Mouse (Mus musculus) heart, embryonic 16.5 days (tissue): ENCODE measurements around the gene Wwp2. TPM values are rescaled to one million over a fixed set of nuclear protein-coding genes. Genes with fewer than 3 reads are reported as not detected.

Experiments used
- ATAC-seq: fragments of 200-750 bp; cut with Nextera tagmentation; replicated peaks from 2 replicates; pipeline ENCODE4 v1.8.0; 2017; ENCODE audit warnings: moderate number of reproducible peaks; ENCODE audit not compliant: insufficient read depth, low FRiP score; ENCODE audit errors: extremely low read depth
- H3K27ac ChIP-seq: fragments of 300-500 bp; sonication (generic); 2 replicates; pipeline ENCODE4 v1.5.1; 2014; ENCODE audit warnings: mild to moderate bottlenecking, low read length, control low read depth, moderate library complexity
- H3K27me3 ChIP-seq: fragments of 300-500 bp; sonication (generic); 2 replicates; pipeline ENCODE4 v1.6.1; 2014; ENCODE audit warnings: low read length, mixed read lengths; ENCODE audit not compliant: control insufficient read depth, insufficient read depth
- H3K36me3 ChIP-seq: fragments of 300-500 bp; sonication (generic); 2 replicates; pipeline ENCODE4 v1.6.1; 2014; ENCODE audit not compliant: control insufficient read depth, insufficient read depth
- H3K4me1 ChIP-seq: fragments of 300-500 bp; sonication (generic); 2 replicates; pipeline ENCODE4 v1.6.1; 2014; ENCODE audit warnings: low read length, mixed read lengths; ENCODE audit not compliant: control insufficient read depth, insufficient read depth
- H3K4me2 ChIP-seq: fragments of 300-500 bp; sonication (generic); 2 replicates; pipeline ENCODE4 v1.6.1; 2014; ENCODE audit warnings: low read depth, mild to moderate bottlenecking, control low read depth, low read length
- H3K4me3 ChIP-seq: fragments of 300-500 bp; sonication (generic); 2 replicates; pipeline ENCODE4 v1.5.1; 2014; ENCODE audit warnings: mild to moderate bottlenecking, control low read depth, low read length
- H3K9ac ChIP-seq: fragments of 300-500 bp; sonication (generic); 2 replicates; pipeline ENCODE4 v1.6.1; 2014; ENCODE audit warnings: low read length, control low read depth
- H3K9me3 ChIP-seq: fragments of 300-500 bp; sonication (generic); replicated peaks from 2 replicates; pipeline ENCODE4 v1.6.1; 2016; ENCODE audit warnings: low read length; ENCODE audit not compliant: control insufficient read depth
- WGBS: fragments of 180-500 bp; shearing (Covaris S2); extraction: QIAGEN DNeasy Blood & Tissue Kit; methylation state at CpG from one replicate; pipeline ENCODE4 v1.1.7; 2014; 5-methylcytosine and 5-hydroxymethylcytosine counted together
- polyA plus RNA-seq: library from polyadenylated mRNA; unstranded; fragments of >200 nt; fragmentation: Nextera tagmentation; extraction: Ambion mirVana; gene quantifications from 2 replicates; pipeline ENCODE4 v1.2.1, GENCODE M21; 2015

Gene Wwp2
- polyA plus RNA-seq, 1 experiment from 2014 or later, result 31.4 TPM

GRCm38 (mm10) chr8:107519860-107520259 is 83.7 kb downstream of the Wwp2 start:
- peaks cover 4% of the 10 kb centered on the region; the same call in 1 of the 2 replicates for H3K36me3 ChIP-seq
- WGBS, result 31% methylated on average over 4 of the region's 4 CpGs
- ATAC-seq, result peak; percentile 28; the same call in 1 of the 2 replicates
- peak overlapping the region; percentile 35; the same call in 1 of the 2 replicates for H3K27ac ChIP-seq
- H3K9me3 ChIP-seq, result no peaks in the 10 kb centered on the region
- no peaks in the 10 kb centered on the region for H3K27me3 ChIP-seq
- peaks cover 3% of the 10 kb centered on the region; the same call in 1 of the 2 replicates for H3K4me1 ChIP-seq
- no peak overlapping the region for H3K4me2 ChIP-seq
- no peak overlapping the region for H3K9ac ChIP-seq
- no peak overlapping the region for H3K4me3 ChIP-seq

DNA sequence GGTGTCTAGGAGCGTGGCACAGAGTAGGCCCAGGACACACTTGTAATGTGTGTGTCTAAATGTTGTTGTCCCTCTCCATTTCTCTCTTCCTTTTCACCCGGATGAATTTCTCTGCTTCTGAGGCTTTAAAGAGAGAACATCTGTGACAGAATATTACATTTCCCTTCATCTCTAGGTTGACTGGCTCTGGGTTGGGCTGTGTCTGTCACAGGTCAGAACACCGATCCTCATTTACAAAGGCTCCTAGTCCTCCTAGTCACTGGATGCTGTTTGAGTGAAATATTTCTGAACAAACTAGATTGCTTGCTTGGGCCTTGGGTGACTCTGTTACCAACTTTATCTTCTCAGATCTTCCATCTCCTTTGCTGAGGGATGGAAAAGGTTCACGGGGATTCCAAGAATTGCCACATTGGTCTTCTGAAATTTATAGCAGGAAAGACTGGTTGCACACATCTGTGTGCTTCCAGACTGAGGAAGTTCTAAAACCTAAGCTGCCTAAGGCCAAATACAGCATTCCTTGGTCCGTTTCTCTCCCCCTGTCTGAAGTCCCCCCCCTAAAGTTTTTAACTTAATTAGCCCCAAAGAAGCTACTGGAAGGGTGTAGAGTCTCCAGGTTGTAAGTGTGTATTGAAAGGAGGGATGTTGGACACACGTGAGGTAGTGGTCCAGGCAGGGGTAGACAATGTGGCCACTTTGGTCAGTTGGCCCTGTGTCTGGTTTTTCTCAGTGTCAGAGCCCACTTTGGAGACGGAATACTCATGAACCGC is 85.8 kb downstream of the Wwp2 start:
- H3K27me3 ChIP-seq, result no peaks in the 10 kb centered on the region
- no peak for ATAC-seq
- H3K36me3 ChIP-seq, result peaks cover 4% of the 10 kb centered on the region; the same call in 1 of the 2 replicates
- peaks cover 3% of the 10 kb centered on the region; the same call in 1 of the 2 replicates for H3K4me1 ChIP-seq
- H3K9me3 ChIP-seq, result no peaks in the 10 kb centered on the region
- H3K27ac ChIP-seq, result no peak overlapping the region
- no peak overlapping the region for H3K4me3 ChIP-seq
- no peak overlapping the region for H3K4me2 ChIP-seq
- 66% methylated on average over 8 of the region's 8 CpGs for WGBS
- no peak overlapping the region for H3K9ac ChIP-seq

DNA sequence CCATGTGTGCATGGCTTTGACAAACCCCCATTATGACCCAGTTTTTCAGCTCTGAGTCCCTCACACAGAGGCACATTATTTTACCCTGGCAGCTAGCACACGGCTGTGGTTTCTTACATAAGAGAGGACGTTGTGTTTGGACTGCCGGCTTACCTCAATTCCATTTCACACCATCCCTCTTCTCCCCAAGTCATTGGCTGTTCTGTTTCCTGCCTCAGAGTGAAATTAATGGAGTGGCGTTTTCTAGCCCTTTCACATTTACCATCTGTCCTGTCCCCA is 86.3 kb downstream of the Wwp2 start:
- H3K9me3 ChIP-seq, result no peaks in the 10 kb centered on the region
- no peak overlapping the region for H3K4me2 ChIP-seq
- WGBS, result 64% methylated on average over 4 of the region's 4 CpGs
- H3K4me1 ChIP-seq, result peaks cover 3% of the 10 kb centered on the region; the same call in 1 of the 2 replicates
- no peak overlapping the region for H3K27ac ChIP-seq
- H3K36me3 ChIP-seq, result peaks cover 4% of the 10 kb centered on the region; the same call in 1 of the 2 replicates
- no peak overlapping the region for H3K4me3 ChIP-seq
- no peaks in the 10 kb centered on the region for H3K27me3 ChIP-seq
- no peak for ATAC-seq
- no peak overlapping the region for H3K9ac ChIP-seq

GRCm38 (mm10) chr8:107524535-107524934 is 88.4 kb downstream of the Wwp2 start:
- Histone ChIP-seq H3K9ac (no peak overlapping the region), H3K4me2 (no peak overlapping the region), H3K4me3 (no peak overlapping the region), H3K27me3 (no peaks in the 10 kb centered on the region), H3K9me3 (no peaks in the 10 kb centered on the region), H3K36me3 (no peaks in the 10 kb centered on the region), H3K27ac (no peak overlapping the region), H3K4me1 (peaks cover 3% of the 10 kb centered on the region; the same call in 1 of the 2 replicates)
- WGBS, result 85% methylated on average over 4 of the region's 4 CpGs
- no peak for ATAC-seq

GRCm38 (mm10) chr8:107528786-107529185 is 92.6 kb downstream of the Wwp2 start:
- WGBS, result 87% methylated on average over 6 of the region's 6 CpGs
- Histone ChIP-seq H3K4me1 (no peaks in the 10 kb centered on the region), H3K9me3 (no peaks in the 10 kb centered on the region), H3K4me3 (no peak overlapping the region), H3K36me3 (no peaks in the 10 kb centered on the region), H3K27ac (no peak overlapping the region), H3K4me2 (no peak overlapping the region), H3K9ac (no peak overlapping the region), H3K27me3 (no peaks in the 10 kb centered on the region)
- no peak for ATAC-seq

- H3K4me2 ChIP-seq, result no peak overlapping the region
- no peaks in the 10 kb centered on the region for H3K36me3 ChIP-seq
- 42% methylated on average over 4 of the region's 4 CpGs for WGBS
- no peak for ATAC-seq
- H3K27ac ChIP-seq, result no peak overlapping the region
- H3K9ac ChIP-seq, result no peak overlapping the region
- H3K4me3 ChIP-seq, result no peak overlapping the region
- H3K9me3 ChIP-seq, result no peaks in the 10 kb centered on the region
- H3K4me1 ChIP-seq, result peaks cover 15% of the 10 kb centered on the region
- no peaks in the 10 kb centered on the region for H3K27me3 ChIP-seq
Measured at GRCm38 (mm10) chr8:107537472-107537871, 101.3 kb downstream of the Wwp2 start.

- no peak overlapping the region for H3K27ac ChIP-seq
- no peaks in the 10 kb centered on the region for H3K9me3 ChIP-seq
- H3K4me1 ChIP-seq, result peaks cover 23% of the 10 kb centered on the region
- no peak overlapping the region for H3K4me2 ChIP-seq
- no peak overlapping the region for H3K9ac ChIP-seq
- no peaks in the 10 kb centered on the region for H3K27me3 ChIP-seq
- WGBS, result 67% methylated on average over 12 of the region's 12 CpGs
- H3K36me3 ChIP-seq, result no peaks in the 10 kb centered on the region
- no peak overlapping the region for H3K4me3 ChIP-seq
- peak; percentile 49; the same call in 1 of the 2 replicates for ATAC-seq
Measured at GRCm38 (mm10) chr8:107540623-107541022, 104.5 kb downstream of the Wwp2 start.

- 45% methylated on average over 4 of the region's 4 CpGs for WGBS
- no peak overlapping the region for H3K9ac ChIP-seq
- no peak overlapping the region for H3K4me2 ChIP-seq
- H3K36me3 ChIP-seq, result no peaks in the 10 kb centered on the region
- H3K4me3 ChIP-seq, result no peak overlapping the region
- H3K27me3 ChIP-seq, result no peaks in the 10 kb centered on the region
- peaks cover 24% of the 10 kb centered on the region for H3K4me1 ChIP-seq
- no peak for ATAC-seq
- H3K27ac ChIP-seq, result no peak overlapping the region
- H3K9me3 ChIP-seq, result no peaks in the 10 kb centered on the region
Measured at GRCm38 (mm10) chr8:107541369-107541768, 105.2 kb downstream of the Wwp2 start.

DNA sequence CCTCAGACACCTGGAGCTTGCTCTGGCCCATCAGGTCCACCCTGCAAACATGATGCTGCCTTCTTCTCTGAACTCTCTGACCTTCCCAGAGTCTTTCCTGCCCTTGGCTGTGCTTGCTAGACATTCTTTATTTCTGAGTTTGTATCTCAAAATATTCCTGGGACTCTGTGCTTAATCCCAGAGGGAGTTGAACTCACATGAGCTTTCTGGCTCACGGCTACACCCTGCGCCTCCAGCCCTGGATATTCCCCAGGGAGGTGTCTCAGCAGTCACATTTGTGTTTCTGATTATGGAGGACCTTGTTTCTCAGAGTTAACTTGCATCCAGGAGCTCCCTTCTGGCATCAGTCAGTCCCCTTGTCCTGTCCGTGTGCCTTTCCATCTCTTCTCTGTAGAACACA is 106.0 kb downstream of the Wwp2 start:
- Histone ChIP-seq H3K4me1 (peaks cover 24% of the 10 kb centered on the region), H3K27ac (no peak overlapping the region), H3K27me3 (no peaks in the 10 kb centered on the region), H3K36me3 (no peaks in the 10 kb centered on the region), H3K4me3 (no peak overlapping the region), H3K9ac (no peak overlapping the region), H3K4me2 (no peak overlapping the region), H3K9me3 (no peaks in the 10 kb centered on the region)
- WGBS, result 57% methylated on average over 3 of the region's 3 CpGs
- ATAC-seq, result no peak
